Mouse (Mus musculus) midbrain, embryonic 15.5 days (tissue): ENCODE measurements around the gene Tkt. TPM values are rescaled to one million over a fixed set of nuclear protein-coding genes. Genes with fewer than 3 reads are reported as not detected.
"Not testable (repeated sequence)": the region's sequence is repeated elsewhere in the genome, so short reads cannot be mapped to it uniquely, and the experiment has no call there.

Source experiments
- ATAC-seq: fragments of 200-750 bp; cut with Nextera tagmentation; replicated peaks from 2 replicates; pipeline ENCODE4 v1.8.0; 2017; ENCODE audit warnings: moderate TSS enrichment
- H3K27ac ChIP-seq: fragments of 300-500 bp; sonication (generic); 2 replicates; pipeline ENCODE4 v1.5.1; 2015; ENCODE audit warnings: mild to moderate bottlenecking, inconsistent platforms
- H3K27me3 ChIP-seq: fragments of 300-500 bp; sonication (generic); replicated peaks from 2 replicates; pipeline ENCODE4 v1.6.1; 2015; ENCODE audit warnings: inconsistent platforms
- H3K36me3 ChIP-seq: fragments of 300-500 bp; sonication (generic); replicated peaks from 2 replicates; pipeline ENCODE4 v1.6.1; 2015; ENCODE audit warnings: inconsistent platforms
- H3K4me1 ChIP-seq: fragments of 300-500 bp; sonication (generic); 2 replicates; pipeline ENCODE4 v1.6.1; 2015; ENCODE audit warnings: inconsistent platforms
- H3K4me2 ChIP-seq: fragments of 300-500 bp; sonication (generic); 2 replicates; pipeline ENCODE4 v1.6.1; 2015; ENCODE audit warnings: inconsistent platforms, mild to moderate bottlenecking, moderate library complexity
- H3K4me3 ChIP-seq: fragments of 300-500 bp; sonication (generic); 2 replicates; pipeline ENCODE4 v1.5.1; 2015; ENCODE audit warnings: mild to moderate bottlenecking, inconsistent platforms
- H3K9ac ChIP-seq: fragments of 300-500 bp; sonication (generic); 2 replicates; pipeline ENCODE4 v1.6.1; 2015; ENCODE audit warnings: mild to moderate bottlenecking, inconsistent platforms
- H3K9me3 ChIP-seq: fragments of 300-500 bp; sonication (generic); 2 replicates; pipeline ENCODE4 v1.6.1; 2016; ENCODE audit warnings: inconsistent platforms
- WGBS: fragments of 180-500 bp; shearing (Covaris S2); methylation state at CpG from one replicate; pipeline ENCODE4 v1.1.7; 2015; ENCODE audit warnings: mixed read lengths; 5-methylcytosine and 5-hydroxymethylcytosine counted together
- polyA plus RNA-seq: library from polyadenylated mRNA; unstranded; fragments of >200 nt; fragmentation: Nextera tagmentation; extraction: Ambion mirVana; gene quantifications from 2 replicates; pipeline ENCODE4 v1.2.1, GENCODE M21; 2015

The Tkt gene
- polyA plus RNA-seq, 1 experiment from 2014 or later, result 262 TPM

- Histone ChIP-seq H3K9me3 (no peaks in the 10 kb centered on the region), H3K27ac (no peak overlapping the region), H3K4me2 (no peak overlapping the region), H3K4me3 (no peak overlapping the region), H3K9ac (no peak overlapping the region), H3K27me3 (no peaks in the 10 kb centered on the region), H3K4me1 (no peaks in the 10 kb centered on the region), H3K36me3 (peaks cover 15% of the 10 kb centered on the region; the same call in 1 of the 2 replicates)
- WGBS, result 75% methylated on average over 5 of the region's 5 CpGs
- no peak for ATAC-seq
Observed at GRCm38 (mm10) chr14:30576260-30576659, 28.1 kb downstream of the Tkt start.

GRCm38 (mm10) chr14:30577303-30578062 lies 29.3 kb downstream of the Tkt start:
- not testable (repeated sequence) for H3K27me3 ChIP-seq, H3K4me1 ChIP-seq, H3K4me2 ChIP-seq, H3K9ac ChIP-seq, H3K27ac ChIP-seq, H3K36me3 ChIP-seq, H3K4me3 ChIP-seq, ATAC-seq, H3K9me3 ChIP-seq
- WGBS, result 52% methylated on average over 10 of the region's 12 CpGs

GRCm38 (mm10) chr14:30579180-30579579 lies 31.0 kb downstream of the Tkt start:
- H3K4me2 ChIP-seq, result no peak overlapping the region
- ATAC-seq, result no peak
- no peaks in the 10 kb centered on the region for H3K27me3 ChIP-seq
- H3K9ac ChIP-seq, result no peak overlapping the region
- H3K4me1 ChIP-seq, result no peaks in the 10 kb centered on the region
- no peaks in the 10 kb centered on the region for H3K9me3 ChIP-seq
- no peaks in the 10 kb centered on the region for H3K36me3 ChIP-seq
- H3K27ac ChIP-seq, result no peak overlapping the region
- H3K4me3 ChIP-seq, result no peak overlapping the region
- 85% methylated on average over 5 of the region's 5 CpGs for WGBS

GRCm38 (mm10) chr14:30579882-30580281 lies 31.7 kb downstream of the Tkt start:
- peaks cover 4% of the 10 kb centered on the region; the same call in 1 of the 2 replicates for H3K4me1 ChIP-seq
- 25% methylated on average over 5 of the region's 5 CpGs for WGBS
- ATAC-seq, result no peak
- no peak overlapping the region for H3K4me2 ChIP-seq
- no peak overlapping the region for H3K27ac ChIP-seq
- no peak overlapping the region for H3K4me3 ChIP-seq
- H3K27me3 ChIP-seq, result no peaks in the 10 kb centered on the region
- no peaks in the 10 kb centered on the region for H3K36me3 ChIP-seq
- H3K9me3 ChIP-seq, result no peaks in the 10 kb centered on the region
- H3K9ac ChIP-seq, result no peak overlapping the region

- Histone ChIP-seq H3K36me3 (no peaks in the 10 kb centered on the region), H3K9me3 (no peaks in the 10 kb centered on the region), H3K4me1 (peaks cover 4% of the 10 kb centered on the region; the same call in 1 of the 2 replicates), H3K27ac (no peak overlapping the region), H3K4me3 (no peak overlapping the region), H3K9ac (no peak overlapping the region), H3K27me3 (no peaks in the 10 kb centered on the region), H3K4me2 (no peak overlapping the region)
- ATAC-seq, result no peak
- 71% methylated on average over 1 of the region's 1 CpGs for WGBS
Observed at GRCm38 (mm10) chr14:30581238-30581637, 33.1 kb downstream of the Tkt start.

GRCm38 (mm10) chr14:30584077-30584476 lies 35.9 kb downstream of the Tkt start:
- 61% methylated on average over 2 of the region's 2 CpGs for WGBS
- peaks cover 16% of the 10 kb centered on the region for H3K4me1 ChIP-seq
- H3K9ac ChIP-seq, result no peak overlapping the region
- no peaks in the 10 kb centered on the region for H3K9me3 ChIP-seq
- no peaks in the 10 kb centered on the region for H3K36me3 ChIP-seq
- H3K27ac ChIP-seq, result no peak overlapping the region
- ATAC-seq, result no peak
- no peak overlapping the region for H3K4me2 ChIP-seq
- no peaks in the 10 kb centered on the region for H3K27me3 ChIP-seq
- H3K4me3 ChIP-seq, result no peak overlapping the region

- H3K9ac ChIP-seq, result no peak overlapping the region
Observed at GRCm38 (mm10) chr14:30584497-30585251, 36.5 kb downstream of the Tkt start.

GRCm38 (mm10) chr14:30585323-30585722 lies 37.2 kb downstream of the Tkt start:
- no peak overlapping the region for H3K9ac ChIP-seq
- no peaks in the 10 kb centered on the region for H3K9me3 ChIP-seq
- no peak overlapping the region for H3K27ac ChIP-seq
- no peaks in the 10 kb centered on the region for H3K36me3 ChIP-seq
- H3K4me2 ChIP-seq, result no peak overlapping the region
- H3K4me3 ChIP-seq, result no peak overlapping the region
- H3K4me1 ChIP-seq, result peaks cover 16% of the 10 kb centered on the region
- ATAC-seq, result no peak
- H3K27me3 ChIP-seq, result no peaks in the 10 kb centered on the region
- WGBS, result 87% methylated on average over 5 of the region's 5 CpGs

More at GRCm38 (mm10) chr14:30584497-30585251, 36.5 kb downstream of the Tkt start:
- Histone ChIP-seq H3K4me3 (no peak overlapping the region), H3K27me3 (no peaks in the 10 kb centered on the region), H3K27ac (no peak overlapping the region), H3K4me1 (peaks cover 16% of the 10 kb centered on the region), H3K4me2 (no peak overlapping the region), H3K36me3 (no peaks in the 10 kb centered on the region), H3K9me3 (no peaks in the 10 kb centered on the region)
- no peak for ATAC-seq
- WGBS, result 47% methylated on average over 19 of the region's 19 CpGs

- peak overlapping the region; percentile 45 for H3K27ac ChIP-seq
- peaks cover 16% of the 10 kb centered on the region for H3K4me1 ChIP-seq
- no peaks in the 10 kb centered on the region for H3K9me3 ChIP-seq
- no peak overlapping the region for H3K9ac ChIP-seq
- H3K36me3 ChIP-seq, result no peaks in the 10 kb centered on the region
- 34% methylated on average over 7 of the region's 7 CpGs for WGBS
- H3K4me3 ChIP-seq, result no peak overlapping the region
- no peak overlapping the region for H3K4me2 ChIP-seq
- ATAC-seq, result peak; percentile 77
- H3K27me3 ChIP-seq, result no peaks in the 10 kb centered on the region
Observed at GRCm38 (mm10) chr14:30586780-30587461, 38.8 kb downstream of the Tkt start.

GRCm38 (mm10) chr14:30590041-30590645 lies 42.0 kb downstream of the Tkt start:
- Histone ChIP-seq H3K4me2 (no peak overlapping the region), H3K4me3 (no peak overlapping the region), H3K9me3 (no peaks in the 10 kb centered on the region), H3K27ac (no peak overlapping the region), H3K36me3 (no peaks in the 10 kb centered on the region), H3K27me3 (no peaks in the 10 kb centered on the region), H3K4me1 (peaks cover 31% of the 10 kb centered on the region), H3K9ac (no peak overlapping the region)
- no peak for ATAC-seq
- whole genome bisulfite sequencing, result 72% methylated on average over 11 of the region's 11 CpGs

- no peak for ATAC-seq
- 72% methylated on average over 7 of the region's 7 CpGs for WGBS
Observed at GRCm38 (mm10) chr14:30590918-30591317, 42.8 kb downstream of the Tkt start.

GRCm38 (mm10) chr14:30591417-30591816 lies 43.3 kb downstream of the Tkt start:
- no peak overlapping the region for H3K4me3 ChIP-seq
- H3K27me3 ChIP-seq, result no peaks in the 10 kb centered on the region
- no peaks in the 10 kb centered on the region for H3K36me3 ChIP-seq
- H3K4me2 ChIP-seq, result no peak overlapping the region
- no peak overlapping the region for H3K9ac ChIP-seq
- WGBS, result 12% methylated on average over 6 of the region's 6 CpGs
- no peak for ATAC-seq
- no peak overlapping the region for H3K27ac ChIP-seq
- H3K4me1 ChIP-seq, result peaks cover 30% of the 10 kb centered on the region
- H3K9me3 ChIP-seq, result no peaks in the 10 kb centered on the region

More at GRCm38 (mm10) chr14:30590918-30591317, 42.8 kb downstream of the Tkt start:
- no peaks in the 10 kb centered on the region for H3K27me3 ChIP-seq
- H3K4me3 ChIP-seq, result no peak overlapping the region
- H3K27ac ChIP-seq, result no peak overlapping the region
- H3K4me2 ChIP-seq, result no peak overlapping the region
- H3K4me1 ChIP-seq, result peaks cover 31% of the 10 kb centered on the region
- no peaks in the 10 kb centered on the region for H3K9me3 ChIP-seq
- H3K9ac ChIP-seq, result no peak overlapping the region
- H3K36me3 ChIP-seq, result no peaks in the 10 kb centered on the region
